Mouse (Mus musculus) hindbrain, embryonic 13.5 days (tissue): ENCODE results near the gene Cd109. TPM values are rescaled to one million over a fixed set of nuclear protein-coding genes. Genes with fewer than 3 reads are reported as not detected.

ENCODE experiments used
- ATAC-seq: fragments of 200-750 bp; cut with Nextera tagmentation; 2 replicates; pipeline ENCODE4 v1.8.0; 2017; ENCODE audit warnings: moderate TSS enrichment; ENCODE audit not compliant: low FRiP score
- H3K27ac ChIP-seq: fragments of 300-500 bp; sonication (generic); 2 replicates; pipeline ENCODE4 v1.5.1; 2015; ENCODE audit warnings: inconsistent platforms, mild to moderate bottlenecking, moderate library complexity
- H3K27me3 ChIP-seq: fragments of 300-500 bp; sonication (generic); 2 replicates; pipeline ENCODE4 v1.6.1; 2015; ENCODE audit warnings: mild to moderate bottlenecking, inconsistent platforms
- H3K36me3 ChIP-seq: fragments of 300-500 bp; sonication (generic); 2 replicates; pipeline ENCODE4 v1.6.1; 2015; ENCODE audit warnings: mild to moderate bottlenecking, inconsistent platforms
- H3K4me1 ChIP-seq: fragments of 300-500 bp; sonication (generic); replicated peaks from 2 replicates; pipeline ENCODE4 v1.6.1; 2015; ENCODE audit warnings: inconsistent platforms
- H3K4me2 ChIP-seq: fragments of 300-500 bp; sonication (generic); 2 replicates; pipeline ENCODE4 v1.6.1; 2015; ENCODE audit warnings: inconsistent platforms, mild to moderate bottlenecking, moderate library complexity
- H3K4me3 ChIP-seq: fragments of 300-500 bp; sonication (generic); 2 replicates; pipeline ENCODE4 v1.5.1; 2015; ENCODE audit warnings: mild to moderate bottlenecking, inconsistent platforms
- H3K9ac ChIP-seq: fragments of 300-500 bp; sonication (generic); 2 replicates; pipeline ENCODE4 v1.6.1; 2015; ENCODE audit warnings: mild to moderate bottlenecking, inconsistent platforms
- H3K9me3 ChIP-seq: fragments of 300-500 bp; sonication (generic); 2 replicates; pipeline ENCODE4 v1.6.1; 2016; ENCODE audit warnings: inconsistent platforms
- WGBS: fragments of 180-500 bp; shearing (Covaris S2); methylation state at CpG from one replicate; pipeline ENCODE4 v1.1.7; 2015; 5-methylcytosine and 5-hydroxymethylcytosine counted together
- polyA plus RNA-seq: library from polyadenylated mRNA; unstranded; fragments of >200 nt; fragmentation: Nextera tagmentation; extraction: Ambion mirVana; gene quantifications from 2 replicates; pipeline ENCODE4 v1.2.1, GENCODE M21; 2015

The Cd109 gene
- polyA plus RNA-seq, 1 experiment from 2014 or later: 2.0 TPM

DNA sequence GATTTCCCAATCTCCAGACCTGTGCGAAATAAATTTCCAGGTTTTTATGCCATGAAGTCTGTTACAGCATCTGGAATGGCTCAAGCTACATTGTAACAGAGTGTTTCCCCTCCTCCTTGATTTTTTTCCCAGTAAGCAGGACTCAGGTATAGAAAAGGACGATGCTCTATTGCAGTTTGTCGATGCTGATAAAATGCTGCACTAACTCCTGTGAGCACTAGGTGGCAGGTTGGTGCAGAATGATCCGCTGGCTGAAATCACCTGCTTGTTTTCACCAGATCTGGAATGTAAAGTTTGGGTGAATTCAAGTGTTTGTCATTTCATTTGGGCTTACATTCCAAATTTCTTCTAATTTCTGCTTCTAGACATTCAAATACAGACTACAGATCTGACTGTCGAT lies 18.5 kb upstream of the Cd109 start:
- peak; percentile 35; the same call in 1 of the 2 replicates for ATAC-seq
- H3K4me2 ChIP-seq: no peak overlapping the region
- H3K36me3 ChIP-seq: no peaks in the 10 kb centered on the region
- no peak overlapping the region for H3K9ac ChIP-seq
- WGBS: 5% methylated on average over 5 of the region's 5 CpGs
- no peak overlapping the region for H3K4me3 ChIP-seq
- H3K9me3 ChIP-seq: no peaks in the 10 kb centered on the region
- H3K4me1 ChIP-seq: no peaks in the 10 kb centered on the region
- H3K27me3 ChIP-seq: no peaks in the 10 kb centered on the region
- H3K27ac ChIP-seq: no peak overlapping the region

DNA sequence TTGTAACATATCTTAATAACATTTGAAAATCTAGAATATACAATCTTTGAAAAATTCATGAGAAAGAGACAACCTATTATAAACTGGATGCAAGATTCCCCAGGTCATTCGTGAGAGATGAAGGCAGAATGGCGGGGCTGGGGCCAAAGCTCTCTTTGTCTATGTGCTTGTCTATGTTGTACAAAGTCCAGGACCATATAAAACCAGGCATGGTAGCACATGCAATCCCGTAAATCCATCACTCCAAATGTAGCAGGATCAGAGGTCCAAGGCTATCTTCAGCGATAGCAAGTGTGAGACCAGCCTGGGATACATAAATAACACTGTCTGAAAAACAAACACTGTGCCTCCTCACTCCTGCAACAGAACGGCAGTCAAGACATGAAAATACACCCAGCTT lies 15.4 kb upstream of the Cd109 start:
- no peak overlapping the region for H3K9ac ChIP-seq
- no peaks in the 10 kb centered on the region for H3K36me3 ChIP-seq
- no peak overlapping the region for H3K4me3 ChIP-seq
- H3K27ac ChIP-seq: no peak overlapping the region
- H3K4me2 ChIP-seq: no peak overlapping the region
- no peaks in the 10 kb centered on the region for H3K4me1 ChIP-seq
- no peak for ATAC-seq
- no peaks in the 10 kb centered on the region for H3K9me3 ChIP-seq
- WGBS: 82% methylated on average over 5 of the region's 5 CpGs
- no peaks in the 10 kb centered on the region for H3K27me3 ChIP-seq

DNA sequence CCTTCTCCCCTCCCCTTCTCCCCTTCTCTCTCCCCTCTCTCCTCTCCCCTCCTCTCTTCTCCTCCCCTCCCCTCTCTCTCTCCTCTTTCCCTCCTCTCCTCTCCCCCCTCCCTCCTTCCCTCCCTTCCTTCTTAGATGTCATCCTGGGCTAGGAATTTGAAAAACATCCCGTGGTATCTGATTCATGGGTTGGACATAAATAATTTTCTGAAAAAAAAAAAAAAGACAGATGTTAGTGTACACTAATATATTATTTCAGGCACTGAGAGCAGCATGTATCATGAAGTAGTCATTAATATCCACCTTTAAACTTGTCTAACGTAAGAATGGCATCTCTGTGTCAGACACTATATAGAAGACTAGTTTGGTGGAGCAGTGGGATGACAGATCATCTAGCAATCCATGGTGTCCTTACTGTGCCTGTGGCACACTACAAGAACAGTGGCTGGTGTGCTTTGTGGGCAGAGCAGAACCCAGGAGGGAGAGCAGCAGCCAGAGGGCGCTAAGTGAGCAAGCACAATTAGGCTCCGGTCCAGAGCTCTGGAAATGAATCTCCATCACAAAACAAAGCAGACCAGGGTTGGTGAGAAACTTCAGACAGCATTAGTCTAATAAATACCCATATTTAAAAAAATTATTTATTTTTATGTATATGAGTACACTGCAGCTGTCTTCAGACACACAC lies 14.2 kb upstream of the Cd109 start:
- Histone ChIP-seq H3K36me3 (no peaks in the 10 kb centered on the region), H3K27me3 (no peaks in the 10 kb centered on the region), H3K4me1 (no peaks in the 10 kb centered on the region), H3K4me3 (no peak overlapping the region), H3K4me2 (no peak overlapping the region), H3K9me3 (no peaks in the 10 kb centered on the region), H3K9ac (no peak overlapping the region), H3K27ac (no peak overlapping the region)
- 59% methylated on average over 4 of the region's 4 CpGs for WGBS
- ATAC-seq: no peak

DNA sequence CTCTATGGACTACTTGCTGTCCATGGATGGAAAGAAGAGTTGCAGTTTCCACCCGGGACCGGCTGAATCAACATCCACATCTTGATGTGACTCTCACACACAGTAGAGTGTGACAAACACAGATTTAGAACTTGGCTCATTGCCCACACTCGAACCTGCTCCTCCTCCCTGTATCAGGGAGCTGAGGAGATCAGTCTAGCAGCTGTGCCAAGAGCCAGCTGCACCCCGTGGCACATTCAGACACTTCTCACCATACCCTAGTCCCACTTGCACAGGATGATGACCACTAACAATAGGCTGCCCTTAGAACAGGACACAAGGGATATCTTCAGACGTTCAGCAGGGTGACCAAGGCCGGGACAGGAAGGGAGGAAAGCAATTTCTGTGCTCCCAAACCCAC lies 1.1 kb upstream of the Cd109 start:
- H3K27ac ChIP-seq: no peak overlapping the region
- WGBS: 46% methylated on average over 6 of the region's 6 CpGs

DNA sequence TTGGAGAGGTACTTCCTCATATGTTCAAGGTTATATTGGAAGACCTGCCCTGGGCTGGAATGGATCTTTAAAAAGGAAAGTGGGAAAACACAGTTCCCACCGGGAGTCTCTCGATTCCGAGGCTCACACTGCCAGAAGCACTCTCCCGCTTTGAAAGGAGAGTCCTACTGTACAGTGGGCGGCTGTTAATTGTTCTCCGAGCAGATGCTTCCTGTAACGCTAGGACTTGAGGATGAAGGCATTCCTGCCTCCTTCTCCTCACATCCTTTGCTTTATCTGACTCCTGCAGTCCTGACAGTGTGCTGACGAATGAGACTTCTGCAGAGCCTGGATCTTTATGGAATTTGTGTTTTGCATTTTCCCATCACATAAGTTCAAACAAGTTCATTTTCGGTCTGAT lies 3.9 kb downstream of the Cd109 start:
- Histone ChIP-seq H3K4me3 (no peak overlapping the region), H3K9ac (no peak overlapping the region), H3K4me1 (peaks cover 4% of the 10 kb centered on the region), H3K27me3 (peaks cover 17% of the 10 kb centered on the region; the same call in 1 of the 2 replicates), H3K27ac (no peak overlapping the region), H3K9me3 (no peaks in the 10 kb centered on the region), H3K4me2 (no peak overlapping the region), H3K36me3 (no peaks in the 10 kb centered on the region)
- WGBS: 84% methylated on average over 9 of the region's 9 CpGs
- ATAC-seq: no peak

More for the DNA sequence above, 1.1 kb upstream of the Cd109 start:
- Histone ChIP-seq H3K36me3 (no peaks in the 10 kb centered on the region), H3K9me3 (no peaks in the 10 kb centered on the region), H3K27me3 (peaks cover 17% of the 10 kb centered on the region; the same call in 1 of the 2 replicates), H3K4me3 (no peak overlapping the region), H3K4me1 (peaks cover 7% of the 10 kb centered on the region), H3K4me2 (0 out of 2 replicates have a peak overlapping the region, but pooled peaks have one; percentile 98), H3K9ac (no peak overlapping the region)
- peak; percentile 60 for ATAC-seq

DNA sequence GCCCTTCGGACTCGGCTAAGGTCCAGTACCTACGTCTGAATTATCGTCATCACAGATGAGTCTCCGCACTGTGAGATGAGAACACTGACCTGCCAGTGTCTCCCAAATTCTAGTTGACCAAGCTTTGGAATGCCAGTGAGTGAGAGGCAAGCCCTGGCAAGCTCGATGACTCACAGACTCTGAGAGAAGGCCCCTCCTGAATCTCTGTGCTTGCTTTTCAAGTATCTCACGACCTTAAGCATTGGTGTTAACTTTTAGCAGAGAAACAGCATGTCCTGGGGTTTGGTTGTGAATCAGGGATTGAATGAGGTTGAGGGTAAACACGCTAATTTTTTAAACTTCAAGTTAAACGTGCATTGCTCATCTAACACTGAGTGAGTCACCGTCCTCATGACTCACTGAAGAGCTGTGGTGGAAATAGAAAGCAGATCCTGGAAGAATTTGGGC lies 8.0 kb downstream of the Cd109 start:
- H3K4me3 ChIP-seq: no peak overlapping the region
- no peaks in the 10 kb centered on the region for H3K36me3 ChIP-seq
- H3K9me3 ChIP-seq: no peaks in the 10 kb centered on the region
- no peak overlapping the region for H3K4me2 ChIP-seq
- H3K9ac ChIP-seq: no peak overlapping the region
- H3K27ac ChIP-seq: no peak overlapping the region
- ATAC-seq: no peak
- H3K27me3 ChIP-seq: no peaks in the 10 kb centered on the region
- WGBS: 88% methylated on average over 10 of the region's 10 CpGs
- no peaks in the 10 kb centered on the region for H3K4me1 ChIP-seq

DNA sequence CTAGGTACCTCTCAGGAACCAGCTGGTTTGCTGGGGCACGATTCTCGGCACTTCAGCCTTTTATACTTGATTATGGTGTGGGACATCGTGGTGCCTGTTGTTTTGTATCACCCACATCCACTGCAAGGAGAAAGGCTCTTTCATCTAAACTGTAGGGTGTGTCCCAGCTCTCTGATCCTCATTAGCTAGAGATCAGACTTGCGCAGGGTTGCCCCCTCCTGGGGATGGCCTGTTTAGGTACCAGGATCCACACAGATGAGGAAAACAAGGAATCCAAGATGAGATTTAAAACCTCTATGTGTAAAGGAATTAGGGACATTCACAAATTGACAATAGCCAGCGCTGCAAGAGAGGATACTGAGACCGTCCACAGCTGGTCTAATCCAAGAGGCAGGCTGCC lies 14.6 kb downstream of the Cd109 start:
- peak overlapping the region; percentile 26 for H3K4me2 ChIP-seq
- WGBS: 50% methylated on average over 6 of the region's 6 CpGs
- no peaks in the 10 kb centered on the region for H3K27me3 ChIP-seq
- no peak overlapping the region for H3K27ac ChIP-seq
- H3K4me1 ChIP-seq: no peaks in the 10 kb centered on the region; the same call in 1 of the 2 replicates
- no peak overlapping the region for H3K9ac ChIP-seq
- ATAC-seq: no peak
- H3K36me3 ChIP-seq: no peaks in the 10 kb centered on the region
- no peaks in the 10 kb centered on the region for H3K9me3 ChIP-seq
- H3K4me3 ChIP-seq: no peak overlapping the region

DNA sequence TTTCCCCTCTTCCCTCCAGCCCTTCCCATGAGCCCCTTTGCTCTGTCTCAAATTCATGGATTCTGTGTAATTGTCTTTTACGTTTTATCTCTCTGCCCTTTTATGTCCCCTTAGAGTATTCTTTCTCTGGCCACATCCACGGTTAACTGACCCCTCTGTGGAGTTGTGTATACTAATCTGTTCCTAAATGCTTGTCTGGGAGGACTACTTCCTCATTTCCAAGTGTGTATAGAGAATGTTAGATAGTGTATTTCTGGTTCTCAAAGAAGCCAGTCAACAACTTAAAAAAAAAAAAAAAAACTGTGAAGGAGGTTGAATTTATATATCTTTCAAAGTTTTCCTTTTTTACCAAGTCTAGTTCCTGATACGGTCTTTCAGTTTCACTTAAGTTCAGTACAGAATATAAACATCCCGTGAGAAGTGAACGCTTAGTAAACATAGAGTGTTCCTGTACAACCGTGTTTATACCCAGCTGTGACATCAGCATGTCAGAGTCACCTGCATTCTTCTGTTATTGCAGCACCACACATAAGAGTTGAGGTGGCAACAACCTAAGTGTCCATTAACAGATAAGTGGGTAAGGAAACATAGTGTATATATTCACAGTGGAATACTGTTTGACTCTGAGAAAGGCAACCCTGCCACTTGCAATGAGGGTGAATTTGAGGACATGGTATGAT lies 16.5 kb downstream of the Cd109 start:
- Histone ChIP-seq H3K4me3 (no peak overlapping the region), H3K27me3 (no peaks in the 10 kb centered on the region), H3K9me3 (no peaks in the 10 kb centered on the region), H3K9ac (no peak overlapping the region), H3K4me1 (no peaks in the 10 kb centered on the region; the same call in 1 of the 2 replicates), H3K4me2 (no peak overlapping the region), H3K36me3 (no peaks in the 10 kb centered on the region), H3K27ac (no peak overlapping the region)
- 85% methylated on average over 6 of the region's 6 CpGs for WGBS
- ATAC-seq: no peak

DNA sequence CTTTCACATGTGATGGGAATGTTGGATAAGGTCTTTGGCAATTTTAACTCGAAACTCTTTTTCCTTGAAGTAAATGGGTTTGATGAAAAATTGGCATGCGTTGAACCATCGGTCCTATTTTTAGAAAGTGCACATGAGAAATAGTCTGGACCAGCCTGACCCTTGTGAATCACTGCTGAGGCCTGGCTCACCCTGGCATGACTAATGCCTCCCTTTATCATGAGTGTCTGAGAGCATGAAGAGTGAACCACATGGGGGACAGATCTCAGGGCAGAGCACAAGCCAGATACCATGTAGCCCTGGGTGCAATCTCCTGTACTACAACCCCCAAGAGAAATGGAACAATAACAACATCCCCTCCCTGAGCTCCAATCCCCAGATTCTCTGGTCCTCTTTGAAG lies 18.6 kb downstream of the Cd109 start:
- Histone ChIP-seq H3K9me3 (no peaks in the 10 kb centered on the region), H3K27ac (no peak overlapping the region), H3K4me1 (no peaks in the 10 kb centered on the region; the same call in 1 of the 2 replicates), H3K4me3 (no peak overlapping the region), H3K36me3 (no peaks in the 10 kb centered on the region), H3K27me3 (no peaks in the 10 kb centered on the region), H3K4me2 (no peak overlapping the region), H3K9ac (no peak overlapping the region)
- no peak for ATAC-seq
- 90% methylated on average over 3 of the region's 3 CpGs for WGBS

DNA sequence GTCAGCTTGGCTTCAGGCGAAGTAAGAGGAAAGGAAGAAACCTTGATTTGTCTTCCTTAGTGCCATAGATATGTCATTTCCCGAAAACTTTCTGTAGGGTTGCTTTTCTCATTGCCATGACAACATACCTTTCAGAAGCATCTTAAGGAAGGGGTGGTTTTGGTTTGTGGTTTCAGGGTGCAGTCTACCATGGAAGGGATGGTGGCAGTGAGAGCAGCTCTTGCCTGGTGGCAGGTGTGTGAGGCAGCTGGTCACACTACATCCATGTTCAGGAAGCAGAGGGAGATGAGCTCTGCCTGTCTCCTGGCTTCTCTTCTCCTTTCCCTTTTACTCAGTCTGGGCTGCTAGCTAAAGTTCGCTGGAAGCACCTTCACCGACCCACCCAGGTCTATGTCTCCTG lies 26.0 kb downstream of the Cd109 start:
- Histone ChIP-seq H3K27me3 (no peaks in the 10 kb centered on the region), H3K4me3 (no peak overlapping the region), H3K4me1 (no peaks in the 10 kb centered on the region), H3K36me3 (no peaks in the 10 kb centered on the region), H3K9me3 (no peaks in the 10 kb centered on the region), H3K9ac (no peak overlapping the region), H3K27ac (no peak overlapping the region), H3K4me2 (no peak overlapping the region)
- ATAC-seq: no peak
- whole genome bisulfite sequencing: 83% methylated on average over 4 of the region's 4 CpGs

DNA sequence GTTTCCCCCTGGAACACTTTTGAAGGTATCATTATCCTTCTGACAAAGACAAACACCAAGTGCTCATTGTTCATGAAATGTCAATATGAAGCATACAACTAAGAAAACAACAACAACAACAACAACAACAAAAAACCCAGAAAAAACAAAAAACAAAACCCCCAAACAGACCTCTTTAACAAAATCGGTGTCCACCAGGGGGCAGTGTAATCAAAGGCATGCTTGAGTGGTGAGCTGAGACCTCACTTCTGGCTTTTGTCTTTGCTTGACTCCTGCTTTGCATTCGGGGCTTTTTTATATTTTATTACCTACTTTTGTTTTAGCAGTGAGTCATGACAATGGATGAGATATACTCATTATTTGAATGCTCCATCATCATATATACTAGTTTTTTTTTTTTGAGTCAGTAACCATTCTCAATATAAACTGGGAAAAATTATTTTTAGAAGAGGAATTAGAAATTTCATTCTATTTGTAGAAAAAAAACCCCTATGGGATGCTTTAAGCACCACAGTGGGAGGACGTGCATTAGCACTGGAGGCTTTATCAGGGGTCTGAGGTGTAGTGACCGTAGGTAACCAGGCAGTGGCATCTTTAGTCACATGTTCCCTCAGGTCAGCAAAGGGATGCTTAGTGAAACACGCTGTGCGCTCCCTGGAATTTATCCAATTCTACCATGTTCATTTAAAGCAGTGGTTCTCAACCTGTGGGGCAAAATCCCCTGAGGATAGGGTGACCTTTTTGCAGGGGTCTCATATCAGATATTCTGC lies 30.8 kb downstream of the Cd109 start:
- Histone ChIP-seq H3K4me2 (no peak overlapping the region), H3K4me1 (no peaks in the 10 kb centered on the region), H3K9ac (no peak overlapping the region), H3K4me3 (no peak overlapping the region), H3K27ac (no peak overlapping the region), H3K9me3 (no peaks in the 10 kb centered on the region), H3K27me3 (no peaks in the 10 kb centered on the region), H3K36me3 (no peaks in the 10 kb centered on the region)
- 48% methylated on average over 6 of the region's 6 CpGs for WGBS
- no peak for ATAC-seq

DNA sequence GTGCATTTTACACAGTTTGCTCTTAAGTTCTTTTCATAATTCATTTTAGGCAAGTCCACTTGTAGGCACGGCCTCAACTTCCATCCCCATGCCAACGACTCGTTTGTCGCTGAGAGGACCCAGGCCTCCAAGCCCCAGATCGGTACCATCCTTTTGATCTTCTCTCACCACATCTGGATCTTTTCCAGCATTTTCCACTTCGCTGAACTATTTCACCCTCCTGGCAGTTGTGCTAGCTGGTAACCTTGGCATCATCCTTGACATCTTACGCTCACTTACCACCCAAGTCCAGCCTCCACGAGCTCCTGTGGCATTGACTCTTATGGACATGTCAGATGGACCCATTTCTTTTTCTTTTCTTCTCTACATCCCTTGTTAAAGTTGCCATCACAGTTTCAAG lies 33.3 kb downstream of the Cd109 start:
- H3K36me3 ChIP-seq: no peaks in the 10 kb centered on the region
- H3K4me1 ChIP-seq: no peaks in the 10 kb centered on the region
- no peaks in the 10 kb centered on the region for H3K9me3 ChIP-seq
- H3K27ac ChIP-seq: no peak overlapping the region
- 84% methylated on average over 8 of the region's 8 CpGs for WGBS
- H3K9ac ChIP-seq: no peak overlapping the region
- ATAC-seq: no peak
- no peaks in the 10 kb centered on the region for H3K27me3 ChIP-seq
- H3K4me3 ChIP-seq: no peak overlapping the region
- no peak overlapping the region for H3K4me2 ChIP-seq
